Mouse (Mus musculus) liver, postnatal 0 days (tissue): ENCODE results near the gene Aldh3a2. TPM values are rescaled to one million over a fixed set of nuclear protein-coding genes. Genes with fewer than 3 reads are reported as not detected.
"Not testable (repeated sequence)": the region's sequence is repeated elsewhere in the genome, so short reads cannot be mapped to it uniquely, and the experiment has no call there.

Experiments
- ATAC-seq: fragments of 200-750 bp; cut with Nextera tagmentation; 2 replicates; pipeline ENCODE4 v1.8.0; 2017; ENCODE audit warnings: mild to moderate bottlenecking, moderate library complexity
- DNase-seq: peaks from one replicate; pipeline ENCODE4 v3.0.0-alpha.2; 2016
- H3K27ac ChIP-seq: fragments of 300-500 bp; sonication (generic); 2 replicates; pipeline ENCODE4 v1.5.1; 2014; ENCODE audit warnings: antibody characterized with exemption, moderate library complexity, mild to moderate bottlenecking, low read depth
- H3K27me3 ChIP-seq: fragments of 300-500 bp; sonication (generic); 2 replicates; pipeline ENCODE4 v1.6.1; 2014; ENCODE audit warnings: low read length, control low read depth, mixed read lengths; ENCODE audit not compliant: insufficient read depth
- H3K36me3 ChIP-seq: fragments of 300-500 bp; sonication (generic); replicated peaks from 2 replicates; pipeline ENCODE4 v1.6.1; 2014; ENCODE audit warnings: mild to moderate bottlenecking, control low read depth, low read length, moderate library complexity, mixed read lengths; ENCODE audit not compliant: insufficient read depth
- H3K4me1 ChIP-seq: fragments of 300-500 bp; sonication (generic); 2 replicates; pipeline ENCODE4 v1.6.1; 2014; ENCODE audit warnings: antibody characterized with exemption, mild to moderate bottlenecking, control low read depth; ENCODE audit not compliant: insufficient read depth
- H3K4me2 ChIP-seq: fragments of 300-500 bp; sonication (generic); 2 replicates; pipeline ENCODE4 v1.6.1; 2014; ENCODE audit warnings: low read depth, mild to moderate bottlenecking, low read length, moderate library complexity, mixed read lengths
- H3K4me3 ChIP-seq: fragments of 300-500 bp; sonication (generic); 2 replicates; pipeline ENCODE4 v1.5.1; 2014; ENCODE audit warnings: low read depth, low read length
- H3K9ac ChIP-seq: fragments of 300-500 bp; sonication (generic); replicated peaks from 2 replicates; pipeline ENCODE4 v1.6.1; 2014; ENCODE audit warnings: mild to moderate bottlenecking, moderate library complexity
- H3K9me3 ChIP-seq: fragments of 300-500 bp; sonication (generic); 2 replicates; pipeline ENCODE4 v1.6.1; 2016; ENCODE audit warnings: mild to moderate bottlenecking, control low read depth, low read length, mixed read lengths
- CTCF ChIP-seq: sonication (generic); IDR thresholded peaks from 2 replicates; pipeline ENCODE4 v1.5.1; 2016; ENCODE audit warnings: antibody characterized with exemption, low read depth
- EP300 ChIP-seq: IDR thresholded peaks from 2 replicates; pipeline ENCODE4 v1.6.1; 2016; ENCODE audit warnings: antibody characterized with exemption, low read depth, mild to moderate bottlenecking
- WGBS: fragments of 180-500 bp; shearing (Covaris S2); extraction: QIAGEN DNeasy Blood & Tissue Kit; methylation state at CpG from one replicate; pipeline ENCODE4 v1.1.7; 2014; ENCODE audit not compliant: insufficient replicate concordance; 5-methylcytosine and 5-hydroxymethylcytosine counted together
- polyA plus RNA-seq: library from polyadenylated mRNA; unstranded; fragments of >200 nt; fragmentation: Nextera tagmentation; extraction: Ambion mirVana; gene quantifications from 2 replicates; pipeline ENCODE4 v1.2.1, GENCODE M21; 2015

Gene Aldh3a2
- polyA plus RNA-seq, 1 experiment from 2014 or later, result 89.8 TPM

DNA sequence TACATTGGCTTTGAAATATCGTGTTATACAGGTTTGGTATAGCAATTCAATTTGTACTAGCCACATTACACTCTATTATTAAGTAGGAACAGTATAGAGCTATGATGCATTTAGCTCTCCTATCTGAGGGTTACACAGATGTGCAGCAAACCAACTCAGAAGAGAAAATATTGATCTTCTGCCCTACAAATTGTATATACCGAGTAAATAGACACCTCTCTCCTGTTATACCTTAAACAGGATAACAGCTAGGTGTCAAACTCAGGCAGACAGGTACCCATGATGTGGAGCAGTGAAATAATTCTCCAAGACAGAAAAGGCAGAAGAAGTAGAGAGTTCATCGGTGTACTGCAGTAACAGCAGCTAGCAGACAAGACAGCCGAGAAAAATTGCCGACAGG lies 91.5 kb downstream of the Aldh3a2 start:
- peaks cover 13% of the 10 kb centered on the region for H3K4me1 ChIP-seq
- H3K9ac ChIP-seq, result no peak overlapping the region
- 0 out of 2 replicates have a peak overlapping the region, but pooled peaks have one; percentile 21 for H3K4me3 ChIP-seq
- no peaks in the 10 kb centered on the region for H3K9me3 ChIP-seq
- no peak for DNase-seq
- ATAC-seq, result no peak
- H3K4me2 ChIP-seq, result peak overlapping the region; percentile 62
- no peaks in the 10 kb centered on the region for H3K36me3 ChIP-seq
- 64% methylated on average over 5 of the region's 5 CpGs for WGBS
- H3K27me3 ChIP-seq, result no peaks in the 10 kb centered on the region
- no peak for TF ChIP-seq EP300
- H3K27ac ChIP-seq, result no peak overlapping the region; the same call in 1 of the 2 replicates

DNA sequence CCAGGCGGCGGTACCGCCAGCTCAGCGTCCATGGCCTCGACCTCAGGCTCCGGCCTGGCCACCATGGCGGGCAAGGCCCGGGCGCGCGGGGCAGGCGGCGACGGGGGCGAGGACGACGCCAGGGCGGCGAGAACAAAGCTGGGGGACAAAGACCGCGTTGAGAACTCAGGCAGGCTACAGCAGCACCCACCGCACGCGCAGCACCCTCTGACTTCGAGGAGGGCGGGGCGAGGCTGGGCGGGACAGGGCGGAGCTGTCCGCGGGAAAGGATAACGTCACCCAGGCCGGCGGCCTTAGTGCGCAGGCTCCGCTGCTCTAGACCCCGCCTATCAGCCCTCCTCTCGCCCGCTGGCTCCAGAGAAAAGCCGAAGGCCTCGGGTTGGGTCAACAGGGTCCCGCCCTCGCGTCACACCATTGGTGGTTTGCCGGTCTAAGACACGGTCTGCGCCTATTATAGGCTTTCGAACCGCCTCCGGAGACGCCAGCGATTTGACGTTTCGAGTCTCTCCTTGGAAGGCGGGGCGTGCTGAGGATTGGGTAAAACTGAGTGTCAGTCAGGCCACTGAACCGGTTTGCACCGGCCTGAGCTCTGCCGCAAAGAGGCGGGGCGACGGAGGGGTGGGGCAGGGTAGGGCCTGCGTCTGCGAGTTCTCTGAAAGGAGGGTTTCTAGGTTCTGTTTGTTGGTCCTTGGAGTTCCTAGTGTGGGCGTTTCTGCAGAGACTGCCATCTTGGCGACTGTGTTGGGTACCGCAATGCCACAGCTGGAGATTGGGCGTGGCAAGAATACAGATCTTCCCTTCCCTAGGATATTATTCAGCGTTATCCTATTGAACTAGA lies 92.2 kb downstream of the Aldh3a2 start, which contains the start of gene Usp22:
Gene Usp22 (minus strand): TSS at position 235 of the 838 bp plus-strand sequence.
- Histone ChIP-seq H3K9ac (peak within 1 kb of the TSS; percentile 89), H3K4me1 (peaks cover 15% of the 10 kb centered on the region), H3K27me3 (no peaks in the 10 kb centered on the region), H3K4me2 (peak within 1 kb of the TSS; percentile 97), H3K4me3 (peak within 1 kb of the TSS; percentile 78), H3K9me3 (no peaks in the 10 kb centered on the region), H3K27ac (peak within 1 kb of the TSS; percentile 95), H3K36me3 (no peaks in the 10 kb centered on the region)
- WGBS, result under 1% methylated on average over 62 of the region's 69 CpGs
- peak; percentile 99 for DNase-seq
- ATAC-seq, result peak; percentile 98
- TF ChIP-seq CTCF, result peak; percentile 11
- TF ChIP-seq EP300, result no peak

DNA sequence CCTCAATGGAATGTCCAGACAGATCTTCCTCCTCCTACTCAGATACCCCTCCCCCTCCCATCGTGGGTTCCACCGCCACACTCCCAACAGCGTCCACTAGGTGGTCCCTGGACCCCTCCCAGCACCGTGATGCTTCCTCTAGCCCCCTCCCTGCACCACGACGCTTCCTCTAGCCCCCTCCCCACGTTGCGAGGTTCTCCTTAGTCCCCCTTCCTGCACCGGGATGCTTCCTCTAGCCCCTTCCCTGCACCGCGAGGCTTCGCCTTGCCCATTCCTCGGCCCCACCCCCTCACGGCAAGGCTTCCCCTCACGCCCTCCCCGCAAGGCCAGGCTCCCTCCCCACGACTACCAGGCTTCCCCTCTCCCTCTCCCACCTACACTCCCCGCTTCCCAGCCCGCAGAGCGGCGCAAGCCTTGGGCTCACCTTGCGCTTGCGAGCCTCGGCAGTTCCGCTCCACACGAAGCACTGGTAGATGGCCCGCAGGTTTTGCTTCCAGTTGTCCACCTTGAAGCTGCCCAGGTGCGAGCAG lies 92.9 kb downstream of the Aldh3a2 start:
- Histone ChIP-seq H3K4me3 (peak overlapping the region; percentile 78), H3K27me3 (no peaks in the 10 kb centered on the region), H3K36me3 (no peaks in the 10 kb centered on the region), H3K9me3 (no peaks in the 10 kb centered on the region), H3K9ac (peak overlapping the region; percentile 89), H3K27ac (peak overlapping the region; percentile 95), H3K4me1 (peaks cover 15% of the 10 kb centered on the region), H3K4me2 (peak overlapping the region; percentile 97)
- WGBS, result under 1% methylated on average over 27 of the region's 28 CpGs
- TF ChIP-seq EP300, result no peak
- TF ChIP-seq CTCF, result peak; percentile 44
- ATAC-seq, result peak; percentile 8
- peak; percentile 73 for DNase-seq

DNA sequence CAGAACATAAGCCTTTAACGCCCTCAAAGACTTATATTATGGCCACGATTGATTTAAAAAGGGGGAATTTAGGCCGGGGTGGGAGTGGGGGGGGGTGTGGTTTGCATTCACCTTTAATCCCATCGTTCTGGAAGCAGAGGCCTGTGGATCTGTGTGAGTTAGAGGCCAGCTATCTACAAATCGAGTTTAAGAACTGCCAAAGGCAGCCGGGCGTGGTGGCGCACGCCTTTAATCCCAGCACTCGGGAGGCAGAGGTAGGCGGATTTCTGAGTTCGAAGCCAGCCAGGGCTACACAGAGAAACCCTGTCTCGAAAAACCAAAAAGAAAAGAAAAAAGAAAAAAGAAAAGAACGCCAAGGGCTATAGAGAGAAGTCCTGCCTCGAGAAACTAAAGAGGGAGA lies 93.8 kb downstream of the Aldh3a2 start:
- not testable (repeated sequence) for H3K27ac ChIP-seq, H3K36me3 ChIP-seq, H3K27me3 ChIP-seq, H3K9me3 ChIP-seq, DNase-seq, ATAC-seq
- 42% methylated on average over 15 of the region's 15 CpGs for WGBS
- peaks cover 15% of the 10 kb centered on the region for H3K4me1 ChIP-seq
- H3K4me3 ChIP-seq, result peak overlapping the region; percentile 78; the same call in 1 of the 2 replicates
- peak overlapping the region; percentile 89 for H3K9ac ChIP-seq
- peak overlapping the region; percentile 97 for H3K4me2 ChIP-seq

Other genes starting within 250 kb of the Aldh3a2 start
- gene Kcnj12, start 244.9 kb downstream of the Aldh3a2 start, polyA plus RNA-seq, result 0.18 TPM in 1 of 2 replicates, not detected in the other
- gene Tnfrsf13b, start 140.7 kb downstream of the Aldh3a2 start, polyA plus RNA-seq, result 8.1 and 9.4 TPM in 2 replicates
- 8.7 and 10.0 TPM in 2 replicates for gene Usp22, start 92.4 kb downstream of the Aldh3a2 start, polyA plus RNA-seq
- gene Aldh3a1, start 59.9 kb downstream of the Aldh3a2 start, polyA plus RNA-seq, result 0.09 and 0.12 TPM in 2 replicates
- gene Slc47a2, start 75.4 kb upstream of the Aldh3a2 start, polyA plus RNA-seq, result not detected in 2 replicates
- gene Slc47a1, start 110.9 kb upstream of the Aldh3a2 start, polyA plus RNA-seq, result 27.5 and 30.2 TPM in 2 replicates
- 0.04 and 0.06 TPM in 2 replicates for gene Rnf112, start 186.7 kb upstream of the Aldh3a2 start, polyA plus RNA-seq
- gene Mfap4, start 218.0 kb upstream of the Aldh3a2 start, polyA plus RNA-seq, result 4.9 TPM in 2 replicates
- 4.8 and 5.6 TPM in 2 replicates for gene Mapk7, start 226.9 kb upstream of the Aldh3a2 start, polyA plus RNA-seq
- gene B9d1, start 237.7 kb upstream of the Aldh3a2 start, polyA plus RNA-seq, result 1.4 and 1.6 TPM in 2 replicates